Mouse (Mus musculus): ENCODE measurements around the gene Drd1. TPM values are rescaled to one million over a fixed set of nuclear protein-coding genes. Genes with fewer than 3 reads are reported as not detected.

Drd1 gene
- polyA plus RNA-seq, 1 experiment from 2014 or later: 2.0 TPM

- H3K9me3 ChIP-seq (replicated peaks): no peaks in the 10 kb centered on the region
- H3K27me3 ChIP-seq (replicated peaks): no peaks in the 10 kb centered on the region
- H3K4me3 ChIP-seq (replicated peaks): no peak overlapping the region
- H3K4me1 ChIP-seq: no peaks in the 10 kb centered on the region
- no peak overlapping the region for H3K4me2 ChIP-seq
- 74% methylated on average over 4 of the region's 4 CpGs for WGBS
- no peak overlapping the region for H3K27ac ChIP-seq (replicated peaks)
- no peak overlapping the region for H3K9ac ChIP-seq (replicated peaks)
- ATAC-seq (ENCODE audit: low FRiP score): no peak
- no peaks in the 10 kb centered on the region for H3K36me3 ChIP-seq
Observed at GRCm38 (mm10) chr13:54037936-54038335, 17.6 kb downstream of the Drd1 start.

GRCm38 (mm10) chr13:54035541-54035940, 20.0 kb downstream of the Drd1 start:
- WGBS: 76% methylated on average over 1 of the region's 1 CpGs

GRCm38 (mm10) chr13:54033653-54034052, 21.9 kb downstream of the Drd1 start:
- Histone ChIP-seq H3K4me1 (no peaks in the 10 kb centered on the region), H3K9ac (replicated peaks) (no peak overlapping the region), H3K36me3 (no peaks in the 10 kb centered on the region), H3K27ac (replicated peaks) (no peak overlapping the region), H3K4me2 (no peak overlapping the region), H3K9me3 (replicated peaks) (no peaks in the 10 kb centered on the region), H3K4me3 (replicated peaks) (no peak overlapping the region), H3K27me3 (replicated peaks) (no peaks in the 10 kb centered on the region)
- no peak for ATAC-seq (ENCODE audit: low FRiP score)
- WGBS: 88% methylated on average over 4 of the region's 4 CpGs

More at GRCm38 (mm10) chr13:54035541-54035940, 20.0 kb downstream of the Drd1 start:
- no peak overlapping the region for H3K4me3 ChIP-seq (replicated peaks)
- H3K27ac ChIP-seq (replicated peaks): no peak overlapping the region
- H3K4me1 ChIP-seq: no peaks in the 10 kb centered on the region
- no peaks in the 10 kb centered on the region for H3K27me3 ChIP-seq (replicated peaks)
- H3K9me3 ChIP-seq (replicated peaks): no peaks in the 10 kb centered on the region
- H3K4me2 ChIP-seq: no peak overlapping the region
- H3K9ac ChIP-seq (replicated peaks): no peak overlapping the region
- ATAC-seq (ENCODE audit: low FRiP score): no peak
- no peaks in the 10 kb centered on the region for H3K36me3 ChIP-seq

DNA sequence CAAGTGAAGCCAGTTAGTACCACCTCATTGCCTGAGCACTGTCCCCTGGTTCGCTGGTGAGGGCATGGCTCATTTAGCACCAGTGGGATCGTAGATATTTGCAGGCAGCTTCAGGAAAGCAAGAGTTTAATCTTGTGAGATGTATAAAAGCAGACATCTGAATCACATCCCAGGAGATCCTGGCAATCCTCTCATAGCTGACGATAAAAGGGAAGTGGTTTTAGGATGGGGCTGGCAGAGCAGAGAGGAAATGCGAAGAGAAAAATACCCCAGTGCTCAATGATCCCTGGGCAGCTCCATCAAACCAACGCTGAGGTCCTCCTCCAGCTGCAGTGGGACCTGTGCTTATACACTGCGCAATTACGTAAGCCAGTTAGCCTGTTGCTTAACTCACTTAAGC, 28.4 kb downstream of the Drd1 start:
- Histone ChIP-seq H3K27me3 (replicated peaks) (no peaks in the 10 kb centered on the region), H3K9me3 (replicated peaks) (no peaks in the 10 kb centered on the region), H3K4me1 (peaks cover 7% of the 10 kb centered on the region; the same call in 1 of the 2 replicates), H3K4me3 (replicated peaks) (no peak overlapping the region), H3K36me3 (no peaks in the 10 kb centered on the region), H3K27ac (replicated peaks) (peak overlapping the region; percentile 14; the same call in 1 of the 2 replicates), H3K9ac (replicated peaks) (no peak overlapping the region), H3K4me2 (0 out of 2 replicates have a peak overlapping the region, but pooled peaks have one; percentile 3)
- no peak for ATAC-seq (ENCODE audit: low FRiP score)
- WGBS: 58% methylated on average over 7 of the region's 7 CpGs

DNA sequence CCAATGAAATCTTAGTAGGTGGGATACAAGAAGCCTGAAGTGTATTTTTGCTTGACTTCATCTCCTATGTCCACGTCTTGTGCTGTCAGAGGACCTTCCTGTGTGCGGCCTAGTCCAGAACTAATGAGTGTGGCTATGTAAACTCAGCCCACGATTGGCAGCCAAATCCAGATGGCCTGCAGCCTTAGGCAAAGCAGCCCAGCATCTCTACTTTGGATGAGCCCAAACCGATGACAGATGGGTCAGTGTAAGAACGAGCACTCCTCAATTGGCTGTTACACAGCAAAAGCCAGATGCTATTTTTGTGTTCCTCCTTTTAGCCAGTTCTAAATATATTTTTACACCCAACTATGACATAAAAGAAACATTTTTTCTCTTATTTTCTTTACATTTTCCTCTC, 32.2 kb downstream of the Drd1 start:
- H3K9ac ChIP-seq (replicated peaks): no peak overlapping the region
- H3K27me3 ChIP-seq (replicated peaks): no peaks in the 10 kb centered on the region
- no peak overlapping the region for H3K27ac ChIP-seq (replicated peaks)
- peaks cover 7% of the 10 kb centered on the region; the same call in 1 of the 2 replicates for H3K4me1 ChIP-seq
- no peak overlapping the region for H3K4me3 ChIP-seq (replicated peaks)
- no peaks in the 10 kb centered on the region for H3K36me3 ChIP-seq
- ATAC-seq (ENCODE audit: low FRiP score): no peak
- H3K4me2 ChIP-seq: no peak overlapping the region
- H3K9me3 ChIP-seq (replicated peaks): no peaks in the 10 kb centered on the region
- WGBS: 60% methylated on average over 5 of the region's 5 CpGs

DNA sequence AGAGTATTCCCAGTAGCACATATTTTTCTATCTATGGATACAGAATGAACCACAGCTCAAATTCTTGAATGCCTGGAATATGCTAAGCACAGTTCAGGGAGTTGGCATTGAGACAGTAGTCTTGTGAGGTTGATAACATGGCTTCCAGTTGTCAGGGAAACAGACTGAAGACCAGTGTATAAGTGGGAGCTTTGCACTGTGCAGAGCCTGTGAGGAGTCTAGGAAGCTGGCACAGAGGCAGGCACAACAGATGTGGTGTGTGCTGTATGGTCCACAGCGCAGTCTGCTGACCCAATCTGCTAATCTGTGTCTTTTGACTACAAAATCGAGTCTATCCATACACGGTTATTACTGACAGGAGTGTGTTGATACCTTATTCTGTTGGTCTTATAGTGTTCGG, 46.8 kb downstream of the Drd1 start:
- Histone ChIP-seq H3K9me3 (replicated peaks) (no peaks in the 10 kb centered on the region), H3K4me3 (replicated peaks) (no peak overlapping the region), H3K4me1 (no peaks in the 10 kb centered on the region), H3K36me3 (no peaks in the 10 kb centered on the region), H3K27ac (replicated peaks) (no peak overlapping the region), H3K9ac (replicated peaks) (no peak overlapping the region), H3K4me2 (no peak overlapping the region), H3K27me3 (replicated peaks) (no peaks in the 10 kb centered on the region)
- ATAC-seq (ENCODE audit: low FRiP score): no peak; the same call in 1 of the 2 replicates
- WGBS: 88% methylated on average over 4 of the region's 4 CpGs

Other genes with a start within 250 kb of the Drd1 start
- 73.1 and 75.6 TPM in 2 replicates for gene Sfxn1, start 16.2 kb upstream of the Drd1 start, polyA plus RNA-seq (2015; fragmentation: Nextera tagmentation; extraction: Ambion mirVana)
- gene Hrh2, start 136.4 kb upstream of the Drd1 start, polyA plus RNA-seq (2015; fragmentation: Nextera tagmentation; extraction: Ambion mirVana): 0.45 and 0.74 TPM in 2 replicates

All from neural tube, embryonic 15.5 days (tissue).